Mouse (Mus musculus): Measurements from ENCODE around the gene Syne3. TPM values are rescaled to one million over a fixed set of nuclear protein-coding genes. Genes with fewer than 3 reads are reported as not detected.

Syne3 gene
- polyA plus RNA-seq, 1 experiment from 2014 or later: 0.49 TPM

- H3K9me3 ChIP-seq: no peaks in the 10 kb centered on the region
- 78% methylated on average over 3 of the region's 3 CpGs for WGBS
- H3K27ac ChIP-seq: no peak overlapping the region
- no peaks in the 10 kb centered on the region for H3K36me3 ChIP-seq (replicated peaks)
- no peak overlapping the region for H3K9ac ChIP-seq
- H3K4me2 ChIP-seq: no peak overlapping the region
- no peak for ATAC-seq (replicated peaks)
- H3K4me3 ChIP-seq: no peak overlapping the region
- H3K27me3 ChIP-seq (replicated peaks): peaks cover 17% of the 10 kb centered on the region
- peaks cover 2% of the 10 kb centered on the region for H3K4me1 ChIP-seq
Measured at GRCm38 (mm10) chr12:105003715-105004114, 5.9 kb downstream of the Syne3 start.

DNA sequence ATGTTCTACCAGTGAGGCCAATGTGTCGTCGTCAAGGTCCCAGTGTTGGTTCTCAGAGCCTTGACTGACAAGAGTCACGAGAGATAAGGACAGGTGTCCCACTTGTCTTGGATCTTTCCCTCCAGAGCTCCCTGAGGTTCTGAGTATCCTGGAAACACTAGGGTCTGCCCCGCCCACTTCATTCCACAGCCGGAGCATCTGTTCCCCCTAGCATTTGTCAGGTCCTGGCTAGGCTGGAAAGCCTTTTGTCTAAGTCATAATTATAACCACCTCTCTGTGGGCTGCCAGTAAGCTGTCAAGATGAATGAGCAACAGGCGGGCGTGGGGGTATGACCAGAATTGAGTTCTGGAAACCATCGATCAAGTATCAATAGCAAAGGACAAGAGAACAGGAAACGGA, 6.5 kb downstream of the Syne3 start:
- ATAC-seq (replicated peaks): no peak
- Histone ChIP-seq H3K36me3 (replicated peaks) (no peaks in the 10 kb centered on the region), H3K27me3 (replicated peaks) (peaks cover 12% of the 10 kb centered on the region), H3K4me1 (no peaks in the 10 kb centered on the region), H3K9ac (no peak overlapping the region), H3K4me3 (no peak overlapping the region), H3K4me2 (no peak overlapping the region), H3K9me3 (no peaks in the 10 kb centered on the region), H3K27ac (no peak overlapping the region)
- 54% methylated on average over 9 of the region's 9 CpGs for WGBS

- H3K9me3 ChIP-seq: no peaks in the 10 kb centered on the region
- H3K4me1 ChIP-seq: no peaks in the 10 kb centered on the region
- no peak overlapping the region for H3K4me2 ChIP-seq
- H3K27ac ChIP-seq: no peak overlapping the region
- no peak overlapping the region for H3K9ac ChIP-seq
- peaks cover 5% of the 10 kb centered on the region; the same call in 1 of the 2 replicates for H3K27me3 ChIP-seq (replicated peaks)
- no peaks in the 10 kb centered on the region for H3K36me3 ChIP-seq (replicated peaks)
- 67% methylated on average over 10 of the region's 10 CpGs for WGBS
- H3K4me3 ChIP-seq: no peak overlapping the region
- no peak for ATAC-seq (replicated peaks)
Measured at GRCm38 (mm10) chr12:105002340-105003132, 7.1 kb downstream of the Syne3 start.

DNA sequence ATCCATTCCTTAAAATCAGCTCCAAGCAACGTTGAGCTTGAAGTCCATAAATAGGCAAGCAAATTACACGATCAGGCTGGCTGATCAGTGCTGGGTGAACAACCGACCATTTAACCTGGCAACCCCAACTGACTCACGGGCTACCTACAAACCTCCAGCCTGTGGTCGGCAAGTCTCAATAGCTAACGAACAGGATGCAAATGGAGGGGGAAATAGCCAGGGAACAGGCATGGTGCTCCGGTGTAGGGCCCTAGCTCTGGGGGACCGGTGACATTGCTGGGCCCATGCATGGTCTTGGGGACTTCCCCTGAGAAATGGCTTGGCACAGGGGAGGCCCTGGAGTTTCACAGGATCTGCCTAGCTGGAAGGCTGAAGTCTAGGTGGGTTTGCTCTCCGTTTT, 8.3 kb downstream of the Syne3 start:
- H3K9ac ChIP-seq: no peak overlapping the region
- H3K4me1 ChIP-seq: no peaks in the 10 kb centered on the region
- no peak for ATAC-seq (replicated peaks)
- H3K9me3 ChIP-seq: no peaks in the 10 kb centered on the region
- no peak overlapping the region for H3K27ac ChIP-seq
- no peaks in the 10 kb centered on the region for H3K36me3 ChIP-seq (replicated peaks)
- no peak overlapping the region for H3K4me2 ChIP-seq
- WGBS: 90% methylated on average over 9 of the region's 9 CpGs
- no peak overlapping the region for H3K4me3 ChIP-seq
- H3K27me3 ChIP-seq (replicated peaks): no peaks in the 10 kb centered on the region

DNA sequence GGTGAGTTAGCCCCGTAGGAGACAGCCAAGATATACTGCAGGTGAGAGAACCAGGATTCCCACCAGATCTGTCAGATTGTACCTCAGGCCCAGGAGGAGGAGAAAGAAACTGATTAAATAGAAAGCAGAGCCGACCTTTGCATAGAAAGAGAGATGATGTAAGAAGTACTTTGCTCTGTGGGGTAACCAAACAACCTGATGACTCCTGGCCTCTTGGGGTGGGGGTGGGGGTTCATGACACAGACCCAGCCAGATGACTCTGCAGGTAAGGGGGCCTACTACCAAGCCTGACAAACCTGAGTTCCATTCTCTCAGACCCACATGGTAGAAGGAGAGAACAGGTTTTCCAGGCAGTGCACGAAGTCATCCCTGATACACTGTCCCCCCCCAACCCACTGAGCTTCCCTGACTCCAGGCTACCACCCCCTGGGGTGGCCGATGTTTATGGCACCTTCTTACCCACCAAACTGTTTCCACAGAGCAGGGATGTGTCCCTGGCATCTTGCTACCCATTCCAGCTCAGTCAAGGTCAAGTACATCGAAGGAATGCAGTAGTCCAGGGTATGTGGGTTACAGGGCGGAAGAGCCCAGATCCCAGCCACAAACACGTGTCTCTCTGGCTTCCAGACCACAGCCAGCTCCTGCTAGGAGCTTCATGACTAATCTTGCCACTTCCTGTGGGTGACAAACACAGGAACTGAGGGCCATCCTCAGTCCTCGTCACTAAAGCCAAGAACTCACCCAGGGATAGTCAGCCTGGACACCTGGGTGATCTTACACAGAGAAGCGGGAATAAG, 8.9 kb downstream of the Syne3 start:
- 80% methylated on average over 9 of the region's 9 CpGs for WGBS
- no peaks in the 10 kb centered on the region for H3K36me3 ChIP-seq (replicated peaks)
- no peak for ATAC-seq (replicated peaks)
- H3K27ac ChIP-seq: no peak overlapping the region
- no peak overlapping the region for H3K9ac ChIP-seq
- H3K4me1 ChIP-seq: no peaks in the 10 kb centered on the region
- H3K4me3 ChIP-seq: no peak overlapping the region
- no peak overlapping the region for H3K4me2 ChIP-seq
- H3K9me3 ChIP-seq: no peaks in the 10 kb centered on the region
- H3K27me3 ChIP-seq (replicated peaks): no peaks in the 10 kb centered on the region

- H3K4me2 ChIP-seq: no peak overlapping the region
- 60% methylated on average over 8 of the region's 8 CpGs for WGBS
- H3K9ac ChIP-seq: no peak overlapping the region
- H3K36me3 ChIP-seq (replicated peaks): no peaks in the 10 kb centered on the region
- H3K27ac ChIP-seq: no peak overlapping the region
- ATAC-seq (replicated peaks): no peak
- H3K9me3 ChIP-seq: no peaks in the 10 kb centered on the region
- H3K4me3 ChIP-seq: no peak overlapping the region
- no peaks in the 10 kb centered on the region for H3K27me3 ChIP-seq (replicated peaks)
- H3K4me1 ChIP-seq: no peaks in the 10 kb centered on the region
Measured at GRCm38 (mm10) chr12:104999171-104999570, 10.4 kb downstream of the Syne3 start.

GRCm38 (mm10) chr12:104998541-104998940, 11.1 kb downstream of the Syne3 start:
- H3K36me3 ChIP-seq (replicated peaks): no peaks in the 10 kb centered on the region
- WGBS: 35% methylated on average over 6 of the region's 6 CpGs
- H3K4me3 ChIP-seq: no peak overlapping the region
- H3K9ac ChIP-seq: no peak overlapping the region
- H3K9me3 ChIP-seq: no peaks in the 10 kb centered on the region
- no peaks in the 10 kb centered on the region for H3K4me1 ChIP-seq
- H3K4me2 ChIP-seq: no peak overlapping the region
- no peaks in the 10 kb centered on the region for H3K27me3 ChIP-seq (replicated peaks)
- no peak for ATAC-seq (replicated peaks)
- no peak overlapping the region for H3K27ac ChIP-seq

DNA sequence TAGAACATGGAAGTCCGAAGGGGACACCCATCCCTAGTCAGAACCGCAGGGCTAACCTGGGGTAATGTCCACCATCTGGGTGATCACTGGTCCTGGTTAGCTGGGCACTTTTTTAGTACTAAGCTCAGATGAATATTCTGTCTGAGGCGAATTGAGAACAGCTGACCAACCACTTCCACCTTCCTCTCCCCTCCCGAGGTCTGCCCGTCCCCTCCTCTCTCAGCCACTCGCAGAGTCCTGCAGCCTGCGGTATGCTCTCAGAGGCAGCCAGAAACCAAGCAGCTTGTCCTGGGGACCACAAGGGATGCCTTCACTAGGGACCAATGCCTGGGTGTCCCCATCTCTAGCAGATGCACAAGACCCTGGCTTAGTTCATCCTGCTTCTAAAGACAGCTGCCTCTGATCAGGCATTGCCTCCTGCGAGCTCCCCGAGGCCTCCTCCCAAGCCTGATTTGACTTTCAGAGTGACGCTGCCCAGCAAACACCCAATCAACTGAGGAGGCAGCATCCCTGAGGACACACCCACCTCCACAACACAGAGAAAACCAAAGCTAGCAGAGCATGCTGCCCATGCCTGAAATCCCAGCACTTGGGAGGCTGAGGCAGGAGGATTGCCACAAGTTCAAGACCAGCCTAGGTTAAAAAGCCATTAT, 11.8 kb downstream of the Syne3 start:
- Histone ChIP-seq H3K9ac (no peak overlapping the region), H3K27ac (no peak overlapping the region), H3K4me1 (no peaks in the 10 kb centered on the region), H3K4me2 (no peak overlapping the region), H3K27me3 (replicated peaks) (no peaks in the 10 kb centered on the region), H3K4me3 (no peak overlapping the region), H3K36me3 (replicated peaks) (no peaks in the 10 kb centered on the region), H3K9me3 (no peaks in the 10 kb centered on the region)
- ATAC-seq (replicated peaks): no peak
- 80% methylated on average over 10 of the region's 10 CpGs for WGBS

DNA sequence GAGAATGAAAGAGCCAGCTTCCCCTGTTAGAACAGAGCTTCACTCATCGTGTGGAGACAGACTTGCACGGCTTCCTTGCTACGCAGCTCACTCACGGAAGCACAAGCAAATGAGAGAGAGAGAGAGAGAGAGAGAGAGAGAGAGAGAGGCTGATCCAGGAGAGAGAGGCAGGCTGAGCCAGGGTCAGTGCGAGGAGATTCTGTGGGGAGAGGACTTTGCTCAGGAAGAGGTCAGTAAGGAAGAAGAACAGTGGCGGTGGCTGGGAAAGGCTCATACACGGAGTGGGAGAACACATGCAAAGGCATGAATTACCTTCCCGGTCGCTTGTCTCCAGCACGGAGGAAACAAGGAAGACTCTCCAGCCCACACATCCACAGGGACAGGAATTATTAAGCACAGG, 12.4 kb downstream of the Syne3 start:
- no peak for ATAC-seq (replicated peaks)

GRCm38 (mm10) chr12:104996012-104996728, 13.4 kb downstream of the Syne3 start:
- 85% methylated on average over 9 of the region's 9 CpGs for WGBS
- no peaks in the 10 kb centered on the region for H3K27me3 ChIP-seq (replicated peaks)
- ATAC-seq (replicated peaks): no peak
- no peak overlapping the region for H3K9ac ChIP-seq
- H3K4me3 ChIP-seq: no peak overlapping the region
- no peaks in the 10 kb centered on the region for H3K9me3 ChIP-seq
- H3K36me3 ChIP-seq (replicated peaks): no peaks in the 10 kb centered on the region
- no peaks in the 10 kb centered on the region for H3K4me1 ChIP-seq
- no peak overlapping the region for H3K27ac ChIP-seq
- H3K4me2 ChIP-seq: no peak overlapping the region

More for the DNA sequence above, 12.4 kb downstream of the Syne3 start:
- H3K4me3 ChIP-seq: no peak overlapping the region
- H3K36me3 ChIP-seq (replicated peaks): no peaks in the 10 kb centered on the region
- WGBS: 87% methylated on average over 10 of the region's 10 CpGs
- H3K9me3 ChIP-seq: no peaks in the 10 kb centered on the region
- no peak overlapping the region for H3K9ac ChIP-seq
- H3K27me3 ChIP-seq (replicated peaks): no peaks in the 10 kb centered on the region
- no peak overlapping the region for H3K4me2 ChIP-seq
- no peaks in the 10 kb centered on the region for H3K4me1 ChIP-seq
- H3K27ac ChIP-seq: no peak overlapping the region

DNA sequence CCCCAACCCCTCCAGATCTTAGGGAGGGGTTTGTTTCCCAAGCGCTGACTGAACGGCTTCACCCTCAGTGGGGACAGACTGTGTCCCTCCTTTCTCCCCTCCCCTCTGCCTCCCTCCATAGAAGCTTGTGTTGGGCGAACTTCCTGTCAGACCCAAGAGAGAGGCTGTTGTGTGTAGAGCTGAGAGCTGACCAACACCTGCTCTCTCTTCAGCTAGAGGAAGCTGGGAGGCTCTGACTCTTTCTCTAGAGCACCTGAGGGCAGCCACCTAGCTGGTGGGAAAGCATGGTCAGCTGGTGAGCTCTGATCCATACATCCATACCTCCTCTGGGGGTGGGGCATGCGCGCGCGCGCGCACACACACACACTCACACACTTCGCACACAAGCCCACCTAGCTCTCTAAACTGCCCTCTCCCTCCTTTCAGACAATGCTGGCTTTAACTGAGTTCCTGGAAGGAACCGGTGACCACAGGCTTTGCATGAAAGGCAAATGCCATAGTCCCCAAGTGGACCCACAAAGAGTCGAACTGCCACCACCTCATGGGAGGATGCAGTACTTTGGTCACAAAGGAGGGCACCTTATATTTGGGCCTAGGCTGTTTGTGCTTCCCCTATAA, 14.2 kb downstream of the Syne3 start:
- Histone ChIP-seq H3K27me3 (replicated peaks) (no peaks in the 10 kb centered on the region), H3K4me2 (no peak overlapping the region), H3K4me1 (no peaks in the 10 kb centered on the region), H3K27ac (no peak overlapping the region), H3K36me3 (replicated peaks) (no peaks in the 10 kb centered on the region), H3K9me3 (no peaks in the 10 kb centered on the region), H3K9ac (no peak overlapping the region), H3K4me3 (no peak overlapping the region)
- 83% methylated on average over 12 of the region's 12 CpGs for WGBS
- ATAC-seq (replicated peaks): no peak
